Mouse (Mus musculus) MEL (cell line): ENCODE data around the gene Gucd1.

Experiments
- CTCF ChIP-seq, 3 experiments: IDR thresholded peaks in 2 of 3; conservative IDR thresholded peaks in 1 of 3; 2 replicates each; pipeline ENCODE4 v1.5.1; 2011 to 2012; ENCODE audit warnings: low read length in 3 of 3, low read depth in 2 of 3, mild to moderate bottlenecking in 2 of 3, improper control_type of control experiment in 1 of 3, inconsistent platforms in 1 of 3, mixed read lengths in 1 of 3, moderate library complexity in 1 of 3; ENCODE audit not compliant: control insufficient read depth in 1 of 3, insufficient read depth in 1 of 3, poor library complexity in 1 of 3, severe bottlenecking in 1 of 3
- EP300 ChIP-seq, 2 experiments: IDR thresholded peaks; 2 replicates each; pipeline ENCODE4 v1.6.1; 2011; ENCODE audit warnings: improper control_type of control experiment in 2 of 2, low read length in 2 of 2, low read depth in 1 of 2, mild to moderate bottlenecking in 1 of 2
- POLR2AphosphoS2 ChIP-seq: IDR thresholded peaks from 2 replicates; pipeline ENCODE4 v1.6.1; 2011; ENCODE audit warnings: low read length, improper control_type of control experiment

- TF ChIP-seq CTCF (IDR thresholded peaks at IDR 0.05 in 2 of 3, conservative IDR thresholded peaks at IDR 0.05 in 1 of 3; ENCODE audit: control insufficient read depth in 1 of 3, insufficient read depth in 1 of 3, low read depth in 2 of 3, low read length in 3 of 3, poor library complexity in 1 of 3, severe bottlenecking in 1 of 3) (no peak), EP300 (IDR thresholded peaks at IDR 0.05; ENCODE audit: low read depth in 1 of 2, low read length in 2 of 2) (no peak), POLR2AphosphoS2 (peak; percentile 90)
These were observed at the start of gene Gucd1 for GRCm38 (mm10) chr10:75517758-75518143.
